Mouse (Mus musculus) liver, postnatal 0 days (tissue): Measurements from ENCODE around the gene Ivl.

ENCODE experiments used
- CTCF ChIP-seq: sonication (generic); IDR thresholded peaks from 2 replicates; pipeline ENCODE4 v1.5.1; 2016; ENCODE audit warnings: antibody characterized with exemption, low read depth
- EP300 ChIP-seq: IDR thresholded peaks from 2 replicates; pipeline ENCODE4 v1.6.1; 2016; ENCODE audit warnings: antibody characterized with exemption, low read depth, mild to moderate bottlenecking

- no peak for TF ChIP-seq CTCF
- no peak for TF ChIP-seq EP300
Observed at GRCm38 (mm10) chr3:92609804-92610203, 36.3 kb upstream of the Ivl start.
